Comparison of ENCODE assay signal across 23 mouse cellular contexts in genomic region chr12:21274446-21274845, GRCm38 (mm10). TPM values are rescaled to one million over a fixed set of nuclear protein-coding genes. Genes with fewer than 3 reads are reported as not detected.
A peak's percentile ranks its signal among the peaks of the same experiment; 100 is the strongest.
DNase-seq lines count a peak whose midpoint lies in the region; TF ChIP-seq lines count a peak whose summit lies in the region.
"Had no signal": no experiment of that assay in that cellular context is flagged by ENCODE, and none has a peak within 500 bp of the region (broad histone marks: within the 10 kb centered on the region; RNA-seq: fewer than 3 reads in every experiment).

No protein-coding gene starts in this region.

- 10% methylated on average over 7 of the region's 7 CpGs for WGBS in cerebellum, adult 2 months

- no peak for TF ChIP-seq POLR2A in cerebellum, adult 2 months (IDR thresholded peaks at IDR 0.05; ENCODE audit: borderline replicate concordance, insufficient read depth, low read length)

- peak overlapping the region; percentile 15; the same call in 1 of the 2 replicates for H3K27ac ChIP-seq in cerebellum, adult 2 months (ENCODE audit: insufficient read depth, low read length)
- H3K27ac ChIP-seq: embryonic facial prominence, embryonic 10.5 days; forebrain, embryonic 10.5 days; heart, embryonic 13.5 days; hindbrain, embryonic 14.5 days; layer of hippocampus, adult 2 months; limb, embryonic 12.5 days; neural tube, embryonic 15.5 days had no signal

- H3K4me3 ChIP-seq in cerebellum, adult 2 months (replicated peaks; ENCODE audit: insufficient read depth, low read depth, low read length) = no peak overlapping the region
- H3K4me3 ChIP-seq: embryonic facial prominence, embryonic 10.5 days; forebrain, embryonic 10.5 days; heart, embryonic 13.5 days; layer of hippocampus, adult 2 months; limb, embryonic 12.5 days; neural tube, embryonic 15.5 days had no signal

- H3K4me1 ChIP-seq in cerebellum, adult 2 months (ENCODE audit: control insufficient read depth, insufficient read depth, low read length) = peaks cover 7% of the 10 kb centered on the region; the same call in 1 of the 2 replicates
- H3K4me1 ChIP-seq: embryonic facial prominence, embryonic 10.5 days; forebrain, embryonic 10.5 days; heart, embryonic 13.5 days; limb, embryonic 12.5 days; neural tube, embryonic 15.5 days had no signal

- no peaks in the 10 kb centered on the region for H3K27me3 ChIP-seq in cerebellum, adult 2 months (ENCODE audit: control insufficient read depth, insufficient read depth, low read length)
- H3K27me3 ChIP-seq: heart, embryonic 13.5 days; limb, embryonic 12.5 days; neural tube, embryonic 15.5 days; Patski had no signal

- DNase-seq in adrenal gland, postnatal 36 days = peak; percentile 27 to 34
- DNase-seq in adrenal gland, postnatal 14 days = no peak
- DNase-seq in NIH3T3 (ENCODE audit: low read depth) = peak; percentile 25
- DNase-seq in cerebellum, adult 2 months = peak; percentile 79 to 87
- DNase-seq in cerebellum, postnatal 25 days = peak; percentile 81 to 83
- no peak for DNase-seq in heart, adult 18-20 months
- DNase-seq in kidney, adult 18-20 months = no peak
- DNase-seq: gastrocnemius, postnatal 14 days; heart, adult 11 months; kidney, adult 8-10 months; kidney, postnatal 25 days; lung, adult 18-20 months; lung, postnatal 10 days; thymus, adult 18-20 months; thymus, postnatal 4 days had no signal

- no peak for TF ChIP-seq CTCF in cerebellum, adult 2 months (IDR thresholded peaks at IDR 0.05; ENCODE audit: borderline replicate concordance, insufficient read depth, low read depth, low read length)

RNA-seq across cellular contexts. Expression of gene Cpsf3, which starts 10.7 kb away (rescaled TPM):
- 10 to 100 TPM; 60.1 to 77.0 TPM for total RNA-seq in adrenal gland, postnatal 36 days (2021)
- 63.3 and 77.7 TPM in 2 replicates for total RNA-seq in adrenal gland, postnatal 14 days (2021)
- 71.4 and 76.3 TPM in 2 replicates for polyA plus RNA-seq in cerebellum, adult 2 months (2012; rRNA removed)
- 10 to 100 TPM; 34.6 to 38.5 TPM for total RNA-seq in heart, adult 18-20 months (2021)

RNA-seq across cellular contexts. Expression of gene Itgb1bp1, which starts 11.6 kb away (rescaled TPM):
- total RNA-seq in adrenal gland, postnatal 36 days (2021) = 100 to 1,000 TPM in 1 of 2 experiments, 10 to 100 TPM in 1; 95.2 to 113 TPM
- 70.1 and 70.4 TPM in 2 replicates for total RNA-seq in adrenal gland, postnatal 14 days (2021)
- 66.9 and 70.6 TPM in 2 replicates for polyA plus RNA-seq in cerebellum, adult 2 months (2012; rRNA removed)
- total RNA-seq in heart, adult 18-20 months (2021) = 10 to 100 TPM; 43.3 to 44.6 TPM

RNA-seq across cellular contexts. Expression of gene Iah1, which starts 41.7 kb away (rescaled TPM):
- total RNA-seq in adrenal gland, postnatal 36 days (2021) = 10 to 100 TPM; 73.0 to 79.4 TPM
- total RNA-seq in adrenal gland, postnatal 14 days (2021) = 73.4 and 79.7 TPM in 2 replicates
- 36.8 and 37.2 TPM in 2 replicates for polyA plus RNA-seq in cerebellum, adult 2 months (2012; rRNA removed)
- total RNA-seq in heart, adult 18-20 months (2021) = 10 to 100 TPM; 12.0 to 16.0 TPM

Comparison
In these comparisons a context has a peak if more than half of its experiments do, and no peak if none do; other contexts are left out.
1. DNase-seq: peak in adrenal gland, postnatal 36 days (2 of 2), NIH3T3 (single experiment), cerebellum, adult 2 months (2 of 2) and cerebellum, postnatal 25 days (2 of 2); none in adrenal gland, postnatal 14 days (single experiment), heart, adult 18-20 months (0 of 2) and kidney, adult 18-20 months (single experiment).